8 mouse cellular contexts compared by ENCODE assay signal in the genomic region with DNA sequence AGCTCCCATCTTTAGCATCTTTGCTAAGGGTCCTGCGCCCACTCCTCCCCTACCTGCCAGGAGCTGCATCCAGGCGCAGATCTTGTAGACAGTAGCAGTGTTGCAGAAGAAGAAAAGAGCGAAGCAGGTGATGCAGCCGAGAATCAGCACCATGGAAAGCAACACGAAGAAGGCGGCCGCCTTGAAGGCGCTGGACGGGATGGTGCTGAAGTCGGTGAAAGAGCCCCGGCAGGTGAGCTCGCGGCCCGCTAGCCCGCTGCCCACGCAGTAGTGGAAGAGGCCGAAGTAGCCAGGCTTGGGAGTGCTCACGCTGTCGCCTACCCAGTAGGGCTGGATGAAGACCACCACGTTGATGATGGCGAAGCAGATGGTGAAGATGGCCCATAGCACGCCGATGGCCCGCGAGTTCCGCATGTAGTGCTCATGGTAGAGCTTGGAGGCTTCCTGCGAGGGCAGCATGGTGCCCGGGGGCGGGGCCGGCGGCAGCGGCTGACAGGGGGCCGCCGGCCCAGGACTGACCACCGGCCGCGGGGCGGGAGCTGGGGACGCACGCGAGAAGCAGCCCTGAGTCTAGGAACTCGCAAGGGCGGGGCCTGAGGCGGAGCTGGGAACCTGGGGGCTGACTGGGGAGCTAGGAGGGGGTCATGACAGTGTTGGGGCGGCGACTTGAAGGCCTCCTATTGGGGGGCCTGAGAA. TPM values are rescaled to one million over a fixed set of nuclear protein-coding genes. Genes with fewer than 3 reads are reported as not detected.
A peak's percentile ranks its signal among the peaks of the same experiment; 100 is the strongest.
DNase-seq lines count a peak whose midpoint lies in the region; ATAC-seq and TF ChIP-seq lines count a peak whose summit lies in the region.

No protein-coding gene starts in this region.

- WGBS in embryonic facial prominence, embryonic 11.5 days: 2% methylated on average over 45 of the region's 46 CpGs
- whole genome bisulfite sequencing in hindbrain, embryonic 16.5 days: 4% methylated on average over 46 of the region's 46 CpGs
- WGBS in lung, embryonic 16.5 days: 3% methylated on average over 46 of the region's 46 CpGs

- H3K36me3 ChIP-seq in embryonic facial prominence, embryonic 11.5 days (replicated peaks; ENCODE audit: control insufficient read depth, insufficient read depth, low read depth, low read length): no peaks in the 10 kb centered on the region
- H3K36me3 ChIP-seq in hindbrain, embryonic 16.5 days (ENCODE audit: control insufficient read depth, insufficient read depth, low read length): no peaks in the 10 kb centered on the region
- no peaks in the 10 kb centered on the region for H3K36me3 ChIP-seq in lung, embryonic 16.5 days (ENCODE audit: control insufficient read depth, insufficient read depth, low read length)

- no peaks in the 10 kb centered on the region for H3K9me3 ChIP-seq in embryonic facial prominence, embryonic 11.5 days (replicated peaks; ENCODE audit: control insufficient read depth, low read length)
- no peaks in the 10 kb centered on the region for H3K9me3 ChIP-seq in hindbrain, embryonic 16.5 days (ENCODE audit: control insufficient read depth, low read length)
- H3K9me3 ChIP-seq in lung, embryonic 16.5 days (ENCODE audit: control insufficient read depth, low read length): no peaks in the 10 kb centered on the region

- H3K27me3 ChIP-seq in embryonic facial prominence, embryonic 11.5 days (ENCODE audit: control insufficient read depth, insufficient read depth, low read length): peaks cover 22% of the 10 kb centered on the region
- H3K27me3 ChIP-seq in hindbrain, embryonic 16.5 days (replicated peaks; ENCODE audit: control insufficient read depth, insufficient read depth, low read length): no peaks in the 10 kb centered on the region
- peaks cover 28% of the 10 kb centered on the region for H3K27me3 ChIP-seq in lung, embryonic 16.5 days (ENCODE audit: control insufficient read depth, insufficient read depth, low read depth, low read length)

- intact Hi-C loops in left cerebral cortex, adult 2 months (cut with DNase I): no loop called here

- no peak overlapping the region for H3K27ac ChIP-seq in left cerebral cortex, adult 2 months
- H3K27ac ChIP-seq in embryonic facial prominence, embryonic 11.5 days (replicated peaks; ENCODE audit: low read depth, low read length): no peak overlapping the region
- H3K27ac ChIP-seq in hindbrain, embryonic 16.5 days (ENCODE audit: low read depth, low read length): peak overlapping the region; percentile 70
- H3K27ac ChIP-seq in lung, embryonic 16.5 days (ENCODE audit: low read length): no peak overlapping the region

- ATAC-seq in embryonic facial prominence, embryonic 11.5 days (replicated peaks; ENCODE audit: insufficient number of reproducible peaks, low FRiP score, low TSS enrichment, low read depth): 0 out of 2 replicates have a peak, but pooled peaks have one; percentile 42
- ATAC-seq in hindbrain, embryonic 16.5 days: peak; percentile 58
- ATAC-seq in lung, embryonic 16.5 days (ENCODE audit: low read depth): no peak
- no peak for ATAC-seq in monocyte, adult 5-6 weeks (replicated peaks; ENCODE audit: insufficient number of reproducible peaks, low FRiP score, low TSS enrichment, poor library complexity, severe bottlenecking)

- no peak overlapping the region for H3K9ac ChIP-seq in embryonic facial prominence, embryonic 11.5 days (replicated peaks; ENCODE audit: low read length)
- peak overlapping the region; percentile 96 for H3K9ac ChIP-seq in hindbrain, embryonic 16.5 days (ENCODE audit: low read depth, low read length)
- no peak overlapping the region for H3K9ac ChIP-seq in lung, embryonic 16.5 days (ENCODE audit: low read length)

- TF ChIP-seq CTCF in left cerebral cortex, adult 2 months (IDR thresholded peaks at IDR 0.05): no peak

- DNase-seq in left cerebral cortex, adult 2 months (ENCODE audit: extremely low spot score in 1 of 2, low spot score in 2 of 2): peak in 1 of 2 experiments; percentile 43
- DNase-seq in left cerebral cortex, adult 8-10 months (ENCODE audit: low spot score in 2 of 2): no peak
- peak; percentile 28 for DNase-seq in adrenal gland, postnatal 25 days
- DNase-seq in embryonic facial prominence, embryonic 11.5 days (ENCODE audit: low spot score): peak; percentile 81
- DNase-seq in right cerebral cortex, postnatal 4 days: peak; percentile 44

- H3K4me1 ChIP-seq in embryonic facial prominence, embryonic 11.5 days (ENCODE audit: control insufficient read depth, insufficient read depth, low read length): no peaks in the 10 kb centered on the region
- peaks cover 33% of the 10 kb centered on the region for H3K4me1 ChIP-seq in hindbrain, embryonic 16.5 days (ENCODE audit: control insufficient read depth, insufficient read depth, low read depth, low read length)
- peaks cover 3% of the 10 kb centered on the region; the same call in 1 of the 2 replicates for H3K4me1 ChIP-seq in lung, embryonic 16.5 days (replicated peaks; ENCODE audit: control insufficient read depth, insufficient read depth, low read length)

- peak overlapping the region; percentile 90 for H3K4me2 ChIP-seq in embryonic facial prominence, embryonic 11.5 days (ENCODE audit: low read depth, low read length)
- peak overlapping the region; percentile 94 for H3K4me2 ChIP-seq in hindbrain, embryonic 16.5 days (ENCODE audit: low read length)
- peak overlapping the region; percentile 69 for H3K4me2 ChIP-seq in lung, embryonic 16.5 days (ENCODE audit: low read depth, low read length)

- H3K4me3 ChIP-seq in left cerebral cortex, adult 2 months: peak overlapping the region; percentile 72
- peak overlapping the region; percentile 10; the same call in 1 of the 2 replicates for H3K4me3 ChIP-seq in embryonic facial prominence, embryonic 11.5 days (ENCODE audit: low read depth, low read length)
- H3K4me3 ChIP-seq in hindbrain, embryonic 16.5 days (ENCODE audit: low read length): peak overlapping the region; percentile 81
- H3K4me3 ChIP-seq in lung, embryonic 16.5 days (ENCODE audit: low read length): no peak overlapping the region

RNA-seq across cellular contexts. Expression of gene Lhfpl4, which starts 1.3 kb away (rescaled TPM):
- total RNA-seq in left cerebral cortex, adult 2 months (2021): 10 to 100 TPM; 81.1 to 83.1 TPM
- 10 to 100 TPM; 80.5 to 86.0 (median 81.1) TPM for total RNA-seq in left cerebral cortex, adult 8-10 months (2022)
- 2.8 and 5.0 TPM in 2 replicates for total RNA-seq in adrenal gland, postnatal 25 days (2021)
- polyA plus RNA-seq in embryonic facial prominence, embryonic 11.5 days (2014; fragmentation: Nextera tagmentation; extraction: Ambion mirVana): 1.2 and 1.5 TPM in 2 replicates
- polyA plus RNA-seq in hindbrain, embryonic 16.5 days (2015; fragmentation: Nextera tagmentation; extraction: Ambion mirVana): 56.7 and 63.6 TPM in 2 replicates
- polyA plus RNA-seq in lung, embryonic 16.5 days (2015; fragmentation: Nextera tagmentation; extraction: Ambion mirVana): 0.54 and 0.89 TPM in 2 replicates
- total RNA-seq in monocyte, adult 5-6 weeks (2017): not detected in 3 replicates

RNA-seq across cellular contexts. Expression of gene Mtmr14, which starts 43.7 kb away (rescaled TPM):
- 10 to 100 TPM; 14.6 to 15.3 TPM for total RNA-seq in left cerebral cortex, adult 2 months (2021)
- 10 to 100 TPM; 14.5 to 22.9 (median 16.4) TPM for total RNA-seq in left cerebral cortex, adult 8-10 months (2022)
- total RNA-seq in adrenal gland, postnatal 25 days (2021): 23.0 and 30.9 TPM in 2 replicates
- polyA plus RNA-seq in embryonic facial prominence, embryonic 11.5 days (2014; fragmentation: Nextera tagmentation; extraction: Ambion mirVana): 42.5 and 44.8 TPM in 2 replicates
- 34.1 and 34.6 TPM in 2 replicates for polyA plus RNA-seq in hindbrain, embryonic 16.5 days (2015; fragmentation: Nextera tagmentation; extraction: Ambion mirVana)
- polyA plus RNA-seq in lung, embryonic 16.5 days (2015; fragmentation: Nextera tagmentation; extraction: Ambion mirVana): 35.4 and 36.5 TPM in 2 replicates
- total RNA-seq in monocyte, adult 5-6 weeks (2017): 40.8 to 50.3 TPM (median 42.0 TPM) in 3 replicates

Comparison
In these comparisons a context has a peak if more than half of its experiments do, and no peak if none do; other contexts are left out.
1. DNase-seq: peak in adrenal gland, postnatal 25 days (single experiment), embryonic facial prominence, embryonic 11.5 days (single experiment) and right cerebral cortex, postnatal 4 days (single experiment); none in left cerebral cortex, adult 8-10 months (0 of 2).
2. ATAC-seq: peak in embryonic facial prominence, embryonic 11.5 days (single experiment) and hindbrain, embryonic 16.5 days (single experiment); none in lung, embryonic 16.5 days (single experiment) and monocyte, adult 5-6 weeks (single experiment).
3. RNA of gene Lhfpl4, which starts 1.3 kb away (total RNA-seq): 81.1 to 83.1 TPM in left cerebral cortex, adult 2 months and 80.5 to 86.0 TPM in left cerebral cortex, adult 8-10 months; 2.8 to 5.0 TPM in adrenal gland, postnatal 25 days and not detected in monocyte, adult 5-6 weeks; every median in the first group is over 10 times any median in the second.
4. Peak in every context shown above with its lines, with median percentiles within 50 percentile points of each other: H3K4me2 ChIP-seq.